24 mouse cellular contexts compared by ENCODE assay signal in the genomic region with DNA sequence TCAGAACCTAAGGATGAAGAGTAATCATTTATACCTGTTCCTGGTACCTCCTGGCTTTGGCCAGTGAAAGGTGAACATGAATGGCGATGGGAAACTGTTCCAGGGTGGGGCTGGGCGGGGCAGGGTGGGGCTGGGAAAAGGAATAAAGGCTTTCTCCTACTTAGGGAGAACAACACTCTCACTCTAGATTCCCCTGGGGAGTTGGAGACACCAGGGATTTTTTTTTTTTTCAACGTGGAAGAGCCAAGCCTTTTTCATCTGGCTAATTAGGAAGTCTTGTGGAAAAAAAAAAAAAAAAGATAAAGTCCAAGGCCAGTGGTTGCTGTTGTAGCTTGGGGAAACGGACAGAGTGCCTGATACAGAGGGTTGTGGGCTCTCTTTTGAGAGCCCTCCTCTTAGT. TPM values are rescaled to one million over a fixed set of nuclear protein-coding genes. Genes with fewer than 3 reads are reported as not detected.
DNase-seq lines count a peak whose midpoint lies in the region.
"Had no signal": no experiment of that assay in that cellular context is flagged by ENCODE, and none has a peak within 500 bp of the region (broad histone marks: within the 10 kb centered on the region; RNA-seq: fewer than 3 reads in every experiment).

No protein-coding gene starts in this region.

- H3K4me3 ChIP-seq in heart, embryonic 10.5 days = no peak overlapping the region
- H3K4me3 ChIP-seq: embryonic facial prominence, embryonic 13.5 days; embryonic facial prominence, embryonic 15.5 days; erythroblast, embryonic 14.5 days; forebrain, embryonic 10.5 days; forebrain, embryonic 12.5 days had no signal

- H3K4me1 ChIP-seq in heart, embryonic 10.5 days = 0 out of 2 replicates have a peak, but pooled peaks cover 4% of the 10 kb centered on the region
- H3K4me1 ChIP-seq: embryonic facial prominence, embryonic 15.5 days had no signal

- 67% methylated on average over 4 of the region's 4 CpGs for WGBS in heart, embryonic 10.5 days

- peak; percentile 28 for DNase-seq in heart, adult 11 months
- DNase-seq in heart, embryonic 10.5 days (ENCODE audit: low spot score) = no peak
- DNase-seq in ES-CJ7 (ENCODE audit: low read depth, low spot score) (peak; percentile 35), R1 (ENCODE audit: low read depth, low spot score) (peak; percentile 67)
- DNase-seq in urinary bladder, postnatal 10 days (ENCODE audit: low spot score) = no peak
- DNase-seq: adrenal gland, adult 2 months; adrenal gland, postnatal 10 days; adrenal gland, postnatal 25 days; B cell, adult 2 months; cerebellum, adult 11-12 months; cerebellum, adult 2 months; cerebellum, adult 9-10 months; cerebellum, postnatal 10 days; cerebellum, postnatal 36 days; embryo, embryonic 11 days had no signal

- 0 out of 2 replicates have a peak, but pooled peaks cover 7% of the 10 kb centered on the region for H3K36me3 ChIP-seq in heart, embryonic 10.5 days
- H3K36me3 ChIP-seq: G1E had no signal

- H3K27ac ChIP-seq in heart, embryonic 10.5 days = no peak overlapping the region
- H3K27ac ChIP-seq: embryonic facial prominence, embryonic 13.5 days; embryonic facial prominence, embryonic 15.5 days; forebrain, embryonic 10.5 days; forebrain, embryonic 12.5 days had no signal

- H3K9me3 ChIP-seq in heart, embryonic 10.5 days = no peaks in the 10 kb centered on the region
- H3K9me3 ChIP-seq: embryonic facial prominence, embryonic 13.5 days; embryonic facial prominence, embryonic 15.5 days; forebrain, embryonic 10.5 days; forebrain, embryonic 12.5 days had no signal

- no peaks in the 10 kb centered on the region for H3K27me3 ChIP-seq in heart, embryonic 10.5 days (ENCODE audit: insufficient read depth, poor library complexity, severe bottlenecking)
- H3K27me3 ChIP-seq: CH12.LX; embryonic facial prominence, embryonic 13.5 days; embryonic facial prominence, embryonic 15.5 days; forebrain, embryonic 12.5 days; Patski had no signal

RNA-seq across cellular contexts. Expression of a gene that starts 7.5 kb away (rescaled TPM):
- 5.6 and 6.8 TPM in 2 replicates for polyA plus RNA-seq in heart, embryonic 10.5 days (2016; fragmentation: Nextera tagmentation; extraction: Ambion mirVana)
- polyA plus RNA-seq: CD4-positive, CD25-positive, alpha-beta regulatory T cell, adult 4 months; erythroblast, embryonic 14.5 days; G1E had no signal

Comparison
In these comparisons a context has a peak if more than half of its experiments do, and no peak if none do; other contexts are left out.
1. DNase-seq: peak in heart, adult 11 months (single experiment), ES-CJ7 (single experiment) and R1 (single experiment); none in heart, embryonic 10.5 days (single experiment) and urinary bladder, postnatal 10 days (single experiment).